Mouse (Mus musculus): ENCODE results near the gene Map4k3. TPM values are rescaled to one million over a fixed set of nuclear protein-coding genes. Genes with fewer than 3 reads are reported as not detected.
A peak's percentile ranks its signal among the peaks of the same experiment; 100 is the strongest.
"Not testable (repeated sequence)": the region's sequence is repeated elsewhere in the genome, so short reads cannot be mapped to it uniquely, and the experiment has no call there.

The Map4k3 gene
- polyA plus RNA-seq, 1 experiment from 2014 or later, result 28.8 TPM

DNA sequence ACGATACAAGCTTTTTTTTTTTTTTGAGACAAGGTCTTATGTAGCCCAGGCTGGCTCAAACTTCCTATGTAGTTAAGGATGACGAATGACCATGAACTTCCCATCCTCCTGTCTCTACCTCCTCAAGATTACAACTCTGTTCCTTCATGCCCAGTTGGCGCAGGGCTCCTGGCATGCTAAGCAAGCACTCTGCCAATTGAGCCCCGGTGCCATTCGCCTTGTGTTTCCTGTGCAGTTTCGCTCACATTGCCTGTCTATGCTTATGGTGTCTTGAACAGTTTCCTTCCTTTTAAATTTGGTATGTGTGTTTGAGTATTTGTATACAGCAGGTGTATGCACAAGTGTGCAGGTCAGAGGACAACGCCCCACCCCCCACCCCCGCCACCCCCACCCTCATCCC lies 182.1 kb downstream of the Map4k3 start:
- Histone ChIP-seq H3K9ac (replicated peaks; ENCODE audit: low read depth, low read length) (no peak overlapping the region), H3K27me3 (replicated peaks; ENCODE audit: control insufficient read depth, insufficient read depth, low read length) (no peaks in the 10 kb centered on the region), H3K4me3 (replicated peaks; ENCODE audit: low read length) (no peak overlapping the region), H3K27ac (ENCODE audit: low read length) (no peak overlapping the region), H3K4me1 (replicated peaks; ENCODE audit: control insufficient read depth, insufficient read depth, low read length) (no peaks in the 10 kb centered on the region), H3K36me3 (ENCODE audit: control insufficient read depth, insufficient read depth) (no peaks in the 10 kb centered on the region), H3K9me3 (ENCODE audit: control insufficient read depth, low read length) (no peaks in the 10 kb centered on the region), H3K4me2 (ENCODE audit: low read length) (no peak overlapping the region)
- 85% methylated on average over 8 of the region's 8 CpGs for WGBS
- ATAC-seq, result no peak

DNA sequence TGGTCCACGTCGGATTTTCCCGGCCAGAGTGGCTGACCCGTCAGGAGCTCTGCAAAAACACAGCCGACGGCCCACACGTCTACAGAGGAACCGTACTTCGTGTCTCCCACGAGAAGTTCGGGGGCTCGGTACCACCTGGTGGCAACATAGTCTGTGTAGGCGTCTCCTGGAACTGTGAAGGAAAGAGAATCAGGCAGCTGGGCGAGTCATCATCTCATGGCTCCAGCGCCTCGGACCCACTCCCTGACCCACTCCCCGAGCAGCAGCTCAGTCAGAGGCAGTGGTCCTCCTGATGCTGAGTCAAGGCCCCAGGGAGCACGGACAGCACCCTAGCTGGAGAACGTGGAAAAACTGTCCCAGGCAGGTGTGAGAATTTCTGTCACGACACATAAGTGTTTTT lies 184.6 kb downstream of the Map4k3 start:
- H3K9me3 ChIP-seq (ENCODE audit: control insufficient read depth, low read length), result no peaks in the 10 kb centered on the region
- WGBS, result 90% methylated on average over 20 of the region's 20 CpGs
- H3K4me1 ChIP-seq (replicated peaks; ENCODE audit: control insufficient read depth, insufficient read depth, low read length), result no peaks in the 10 kb centered on the region
- no peak overlapping the region for H3K27ac ChIP-seq (ENCODE audit: low read length)
- no peak for ATAC-seq
- no peaks in the 10 kb centered on the region for H3K36me3 ChIP-seq (ENCODE audit: control insufficient read depth, insufficient read depth)
- H3K27me3 ChIP-seq (replicated peaks; ENCODE audit: control insufficient read depth, insufficient read depth, low read length), result no peaks in the 10 kb centered on the region
- no peak overlapping the region for H3K9ac ChIP-seq (replicated peaks; ENCODE audit: low read depth, low read length)
- H3K4me2 ChIP-seq (ENCODE audit: low read length), result no peak overlapping the region
- H3K4me3 ChIP-seq (replicated peaks; ENCODE audit: low read length), result no peak overlapping the region

- Histone ChIP-seq H3K36me3 (ENCODE audit: control insufficient read depth, insufficient read depth) (no peaks in the 10 kb centered on the region), H3K9me3 (ENCODE audit: control insufficient read depth, low read length) (no peaks in the 10 kb centered on the region), H3K4me3 (replicated peaks; ENCODE audit: low read length) (no peak overlapping the region), H3K27me3 (replicated peaks; ENCODE audit: control insufficient read depth, insufficient read depth, low read length) (no peaks in the 10 kb centered on the region), H3K4me1 (replicated peaks; ENCODE audit: control insufficient read depth, insufficient read depth, low read length) (no peaks in the 10 kb centered on the region), H3K4me2 (ENCODE audit: low read length) (no peak overlapping the region), H3K9ac (replicated peaks; ENCODE audit: low read depth, low read length) (no peak overlapping the region), H3K27ac (ENCODE audit: low read length) (no peak overlapping the region)
- WGBS, result 53% methylated on average over 6 of the region's 6 CpGs
- no peak for ATAC-seq
Observed at GRCm38 (mm10) chr17:80537136-80537535, 191.1 kb downstream of the Map4k3 start.

DNA sequence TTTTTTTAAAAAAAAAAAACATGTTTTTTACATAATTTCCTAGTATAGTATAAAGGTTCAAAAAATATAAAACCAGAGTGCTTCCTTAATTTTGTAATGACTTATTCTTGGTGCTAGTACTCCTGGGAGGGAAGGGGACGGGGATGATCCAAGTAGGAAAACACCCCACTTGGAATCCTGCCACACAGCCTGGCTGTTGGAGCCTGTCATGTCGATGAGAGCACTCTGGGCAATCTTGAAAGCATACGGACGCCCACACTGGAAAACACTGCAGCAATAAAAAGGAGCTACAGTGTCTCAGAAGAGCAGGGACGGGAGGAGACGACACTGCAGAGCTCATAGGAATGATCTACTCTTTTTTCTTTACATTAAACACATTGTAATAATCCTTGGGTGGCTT lies 192.7 kb downstream of the Map4k3 start:
- Histone ChIP-seq H3K27ac (ENCODE audit: low read length) (0 out of 2 replicates have a peak overlapping the region, but pooled peaks have one; percentile 33), H3K9ac (replicated peaks; ENCODE audit: low read depth, low read length) (no peak overlapping the region), H3K9me3 (ENCODE audit: control insufficient read depth, low read length) (no peaks in the 10 kb centered on the region), H3K36me3 (ENCODE audit: control insufficient read depth, insufficient read depth) (no peaks in the 10 kb centered on the region), H3K4me1 (replicated peaks; ENCODE audit: control insufficient read depth, insufficient read depth, low read length) (no peaks in the 10 kb centered on the region), H3K4me2 (ENCODE audit: low read length) (no peak overlapping the region), H3K4me3 (replicated peaks; ENCODE audit: low read length) (no peak overlapping the region), H3K27me3 (replicated peaks; ENCODE audit: control insufficient read depth, insufficient read depth, low read length) (no peaks in the 10 kb centered on the region)
- peak; percentile 63 for ATAC-seq
- WGBS, result 58% methylated on average over 6 of the region's 6 CpGs

GRCm38 (mm10) chr17:80531351-80531750 lies 196.9 kb downstream of the Map4k3 start:
- not testable (repeated sequence) for H3K27ac ChIP-seq (ENCODE audit: low read length); H3K4me2 ChIP-seq (ENCODE audit: low read length); H3K9ac ChIP-seq (replicated peaks; ENCODE audit: low read depth, low read length); H3K4me3 ChIP-seq (replicated peaks; ENCODE audit: low read length); H3K27me3 ChIP-seq (replicated peaks; ENCODE audit: control insufficient read depth, insufficient read depth, low read length); H3K36me3 ChIP-seq (ENCODE audit: control insufficient read depth, insufficient read depth); H3K4me1 ChIP-seq (replicated peaks; ENCODE audit: control insufficient read depth, insufficient read depth, low read length); ATAC-seq; H3K9me3 ChIP-seq (ENCODE audit: control insufficient read depth, low read length)
- 73% methylated on average over 2 of the region's 2 CpGs for WGBS

Other genes starting within 250 kb of the Map4k3 start
- gene Sos1, start 248.0 kb downstream of the Map4k3 start, polyA plus RNA-seq (2015; fragmentation: Nextera tagmentation; extraction: Ambion mirVana), result 7.6 TPM in 2 replicates
- 3.1 and 3.9 TPM in 2 replicates for gene Cdkl4, start 150.7 kb downstream of the Map4k3 start, polyA plus RNA-seq (2015; fragmentation: Nextera tagmentation; extraction: Ambion mirVana)
- 36.3 and 41.4 TPM in 2 replicates for gene Tmem178, start 216.1 kb upstream of the Map4k3 start, polyA plus RNA-seq (2015; fragmentation: Nextera tagmentation; extraction: Ambion mirVana)

Measured in forebrain, embryonic 16.5 days (tissue).